In genomic region chr9:58150733-58151361, GRCm38 (mm10) we compare ENCODE assay signal across 13 mouse cellular contexts. TPM values are rescaled to one million over a fixed set of nuclear protein-coding genes. Genes with fewer than 3 reads are reported as not detected.
DNase-seq lines count a peak whose midpoint lies in the region; ATAC-seq and TF ChIP-seq lines count a peak whose summit lies in the region.
"Had no signal": no experiment of that assay in that cellular context is flagged by ENCODE, and none has a peak within 500 bp of the region (broad histone marks: within the 10 kb centered on the region; RNA-seq: fewer than 3 reads in every experiment).

No protein-coding gene starts in this region.

- H3K4me2 ChIP-seq in kidney, postnatal 0 days (ENCODE audit: low read length), result no peak overlapping the region
- H3K4me2 ChIP-seq in kidney, embryonic 16.5 days (replicated peaks; ENCODE audit: low read depth, low read length), result no peak overlapping the region
- H3K4me2 ChIP-seq: neural tube, embryonic 13.5 days had no signal

- no peak overlapping the region for H3K27ac ChIP-seq in kidney, postnatal 0 days
- no peak overlapping the region for H3K27ac ChIP-seq in kidney, embryonic 16.5 days (ENCODE audit: low read length)
- H3K27ac ChIP-seq in thymus, adult 2 months (ENCODE audit: control insufficient read depth, insufficient read depth, low read length), result no peak overlapping the region
- H3K27ac ChIP-seq: heart, embryonic 10.5 days; neural tube, embryonic 13.5 days had no signal

- peak; percentile 62 for TF ChIP-seq CTCF in kidney, postnatal 0 days (IDR thresholded peaks at IDR 0.05; ENCODE audit: low read depth)
- no peak for TF ChIP-seq CTCF in thymus, adult 2 months (IDR thresholded peaks at IDR 0.05; ENCODE audit: borderline replicate concordance, control insufficient read depth, extremely low read depth, insufficient read depth, low read length, poor library complexity)

- no peak for TF ChIP-seq POLR2A in thymus, adult 2 months (IDR thresholded peaks at IDR 0.05; ENCODE audit: control insufficient read depth, extremely low read depth, insufficient read depth, low read length, poor library complexity)

- ATAC-seq in kidney, postnatal 0 days (replicated peaks; ENCODE audit: low FRiP score, low read depth), result no peak
- no peak for ATAC-seq in kidney, embryonic 16.5 days (ENCODE audit: low FRiP score, low TSS enrichment)

- no peaks in the 10 kb centered on the region for H3K4me1 ChIP-seq in kidney, postnatal 0 days (replicated peaks; ENCODE audit: insufficient read depth, low read length)
- H3K4me1 ChIP-seq in kidney, embryonic 16.5 days (ENCODE audit: insufficient read depth, low read length), result peaks cover 11% of the 10 kb centered on the region
- H3K4me1 ChIP-seq in thymus, adult 2 months (replicated peaks; ENCODE audit: control insufficient read depth, insufficient read depth, low read length), result no peaks in the 10 kb centered on the region

- H3K36me3 ChIP-seq in kidney, postnatal 0 days (ENCODE audit: insufficient read depth, low read length), result no peaks in the 10 kb centered on the region
- H3K36me3 ChIP-seq in kidney, embryonic 16.5 days (ENCODE audit: insufficient read depth, low read length), result 0 out of 2 replicates have a peak, but pooled peaks cover 4% of the 10 kb centered on the region
- no peaks in the 10 kb centered on the region for H3K36me3 ChIP-seq in thymus, adult 2 months (ENCODE audit: control insufficient read depth, insufficient read depth, low read length)
- H3K36me3 ChIP-seq: neural tube, embryonic 13.5 days had no signal

- peak; percentile 34 for DNase-seq in adrenal gland, postnatal 10 days
- no peak for DNase-seq in adrenal gland, adult 8-10 months
- DNase-seq in kidney, postnatal 0 days (ENCODE audit: low spot score), result peak; percentile 58
- peak; percentile 23 for DNase-seq in thymus, adult 2 months
- no peak for DNase-seq in thymus, postnatal 10 days (ENCODE audit: low spot score in 2 of 2)
- no peak for DNase-seq in embryo, embryonic 11 days
- no peak for DNase-seq in layer of hippocampus, postnatal 14 days (ENCODE audit: low spot score in 2 of 2)
- DNase-seq: midbrain, embryonic 14.5 days; retina, postnatal 1 day had no signal

- H3K9me3 ChIP-seq in kidney, postnatal 0 days (replicated peaks; ENCODE audit: low read length), result no peaks in the 10 kb centered on the region
- H3K9me3 ChIP-seq in kidney, embryonic 16.5 days (ENCODE audit: low read length), result no peaks in the 10 kb centered on the region
- H3K9me3 ChIP-seq: heart, embryonic 10.5 days; neural tube, embryonic 13.5 days had no signal

- WGBS in kidney, postnatal 0 days, result 74% methylated on average over 4 of the region's 4 CpGs
- WGBS in kidney, embryonic 16.5 days, result 75% methylated on average over 4 of the region's 4 CpGs
- WGBS in thymus, adult 2 months, result 76% methylated on average over 4 of the region's 4 CpGs

- no peak overlapping the region for H3K9ac ChIP-seq in kidney, postnatal 0 days (ENCODE audit: low read depth, low read length)
- H3K9ac ChIP-seq in kidney, embryonic 16.5 days (replicated peaks; ENCODE audit: low read length), result no peak overlapping the region
- H3K9ac ChIP-seq: neural tube, embryonic 13.5 days had no signal

- H3K4me3 ChIP-seq in kidney, postnatal 0 days (replicated peaks; ENCODE audit: low read depth, low read length), result no peak overlapping the region
- no peak overlapping the region for H3K4me3 ChIP-seq in kidney, embryonic 16.5 days (ENCODE audit: low read length)
- no peak overlapping the region for H3K4me3 ChIP-seq in thymus, adult 2 months (ENCODE audit: control insufficient read depth, insufficient read depth, low read length)
- H3K4me3 ChIP-seq: erythroblast, embryonic 14.5 days; heart, embryonic 10.5 days; neural tube, embryonic 13.5 days had no signal

- no peaks in the 10 kb centered on the region for H3K27me3 ChIP-seq in kidney, postnatal 0 days (ENCODE audit: insufficient read depth, low read length)
- no peaks in the 10 kb centered on the region for H3K27me3 ChIP-seq in kidney, embryonic 16.5 days (ENCODE audit: insufficient read depth, low read length)
- H3K27me3 ChIP-seq in thymus, adult 2 months (ENCODE audit: control insufficient read depth, insufficient read depth, low read length), result no peaks in the 10 kb centered on the region
- H3K27me3 ChIP-seq: neural tube, embryonic 13.5 days had no signal

RNA-seq across cellular contexts. Expression of gene Ccdc33, which starts 32.2 kb away (rescaled TPM):
- under 1 TPM in 1 of 2 experiments, not detected in 1; 0.12 TPM for total RNA-seq in adrenal gland, postnatal 10 days (2021)
- total RNA-seq in adrenal gland, adult 8-10 months (2022), result 1 to 10 TPM in 2 of 4 experiments, under 1 TPM in 1, not detected in 1; 0.49 to 2.4 (median 1.2) TPM
- polyA plus RNA-seq in kidney, postnatal 0 days (2015; fragmentation: Nextera tagmentation; extraction: Ambion mirVana), result 0.09 and 0.13 TPM in 2 replicates
- polyA plus RNA-seq in kidney, embryonic 16.5 days (2015; fragmentation: Nextera tagmentation; extraction: Ambion mirVana), result 0.13 and 0.21 TPM in 2 replicates
- 0.94 and 1.2 TPM in 2 replicates for polyA plus RNA-seq in thymus, adult 2 months (2012; rRNA removed)
- 1 to 10 TPM in 1 of 2 experiments, under 1 TPM in 1; 0.64 to 1.7 TPM for total RNA-seq in layer of hippocampus, postnatal 14 days (2021)
- polyA plus RNA-seq: erythroblast, embryonic 14.5 days; heart, embryonic 10.5 days had no signal

RNA-seq across cellular contexts. Expression of gene Islr, which starts 53.3 kb away (rescaled TPM):
- 10 to 100 TPM; 46.5 to 47.1 TPM for total RNA-seq in adrenal gland, postnatal 10 days (2021)
- total RNA-seq in adrenal gland, adult 8-10 months (2022), result 10 to 100 TPM; 23.6 to 40.9 (median 28.1) TPM
- polyA plus RNA-seq in kidney, postnatal 0 days (2015; fragmentation: Nextera tagmentation; extraction: Ambion mirVana), result 54.0 and 60.4 TPM in 2 replicates
- polyA plus RNA-seq in kidney, embryonic 16.5 days (2015; fragmentation: Nextera tagmentation; extraction: Ambion mirVana), result 94.8 and 96.1 TPM in 2 replicates
- polyA plus RNA-seq in thymus, adult 2 months (2012; rRNA removed), result 25.3 and 32.2 TPM in 2 replicates
- 10 to 100 TPM; 10.8 to 15.5 TPM for total RNA-seq in layer of hippocampus, postnatal 14 days (2021)
- polyA plus RNA-seq: erythroblast, embryonic 14.5 days had no signal

RNA-seq across cellular contexts. Expression of gene Islr2, which starts 53.3 kb away (rescaled TPM):
- 10 to 100 TPM in 1 of 2 experiments, 1 to 10 TPM in 1; 5.0 to 11.0 TPM for total RNA-seq in adrenal gland, postnatal 10 days (2021)
- total RNA-seq in adrenal gland, adult 8-10 months (2022), result 1 to 10 TPM; 1.2 to 1.9 (median 1.7) TPM
- polyA plus RNA-seq in kidney, postnatal 0 days (2015; fragmentation: Nextera tagmentation; extraction: Ambion mirVana), result 0.04 and 0.13 TPM in 2 replicates
- polyA plus RNA-seq in kidney, embryonic 16.5 days (2015; fragmentation: Nextera tagmentation; extraction: Ambion mirVana), result 0.17 and 0.23 TPM in 2 replicates
- polyA plus RNA-seq in thymus, adult 2 months (2012; rRNA removed), result 0.50 and 1.4 TPM in 2 replicates
- total RNA-seq in layer of hippocampus, postnatal 14 days (2021), result 100 to 1,000 TPM; 193 to 208 TPM
- polyA plus RNA-seq: erythroblast, embryonic 14.5 days; heart, embryonic 10.5 days had no signal

Comparison
In these comparisons a context has a peak if more than half of its experiments do, and no peak if none do; other contexts are left out.
1. DNase-seq: peak in adrenal gland, postnatal 10 days (single experiment), kidney, postnatal 0 days (single experiment) and thymus, adult 2 months (single experiment); none in adrenal gland, adult 8-10 months (single experiment), thymus, postnatal 10 days (0 of 2), embryo, embryonic 11 days (single experiment) and layer of hippocampus, postnatal 14 days (0 of 2).
2. RNA of gene Islr2, which starts 53.3 kb away (total RNA-seq): 193 to 208 TPM in layer of hippocampus, postnatal 14 days; 5.0 to 11.0 TPM in adrenal gland, postnatal 10 days and 1.2 to 1.9 TPM in adrenal gland, adult 8-10 months; every median in the first group is over 10 times any median in the second.